Mouse (Mus musculus): ENCODE measurements at regions not wholly inside any gene's neighbourhood (a gene's known extent, or its start where the extent isn't known, plus 50 kb on each side); places are given as distances from the start of the nearest gene placed in this dataset.

DNA sequence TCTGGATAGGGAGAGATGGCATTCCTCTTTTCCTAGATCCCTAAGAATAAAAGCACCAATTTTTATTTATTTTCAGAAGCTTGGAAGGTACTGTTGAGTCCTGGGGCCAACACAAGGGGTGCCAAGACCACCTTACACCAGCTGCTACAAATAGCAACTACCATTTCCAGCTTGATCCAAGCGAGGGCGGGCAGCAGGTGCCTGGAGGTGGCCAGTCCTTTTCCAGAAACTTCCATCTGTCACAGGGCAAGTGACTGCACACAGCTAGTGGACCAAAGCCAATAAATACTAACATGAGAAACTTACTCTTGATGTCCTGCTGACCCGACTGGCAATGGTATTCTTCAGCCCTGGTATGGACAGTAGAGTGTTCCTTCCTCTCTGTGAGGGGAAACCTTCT is 80.0 kb upstream of the Tmc1 start:
- H3K36me3 ChIP-seq (ENCODE audit: control insufficient read depth, insufficient read depth, low read length), result no peaks in the 10 kb centered on the region
- ATAC-seq (ENCODE audit: low FRiP score, low TSS enrichment), result no peak
- H3K4me2 ChIP-seq (replicated peaks; ENCODE audit: low read depth, low read length), result no peak overlapping the region
- H3K27ac ChIP-seq (ENCODE audit: low read depth, low read length), result no peak overlapping the region
- H3K9me3 ChIP-seq (ENCODE audit: control insufficient read depth, low read length), result no peaks in the 10 kb centered on the region
- no peak overlapping the region for H3K9ac ChIP-seq (ENCODE audit: low read depth, low read length)
- H3K4me3 ChIP-seq (ENCODE audit: low read length), result no peak overlapping the region
- H3K27me3 ChIP-seq (ENCODE audit: control insufficient read depth, insufficient read depth, low read length), result no peaks in the 10 kb centered on the region
- 87% methylated on average over 3 of the region's 3 CpGs for WGBS
- H3K4me1 ChIP-seq (ENCODE audit: control insufficient read depth, insufficient read depth, low read length), result peaks cover 20% of the 10 kb centered on the region

DNA sequence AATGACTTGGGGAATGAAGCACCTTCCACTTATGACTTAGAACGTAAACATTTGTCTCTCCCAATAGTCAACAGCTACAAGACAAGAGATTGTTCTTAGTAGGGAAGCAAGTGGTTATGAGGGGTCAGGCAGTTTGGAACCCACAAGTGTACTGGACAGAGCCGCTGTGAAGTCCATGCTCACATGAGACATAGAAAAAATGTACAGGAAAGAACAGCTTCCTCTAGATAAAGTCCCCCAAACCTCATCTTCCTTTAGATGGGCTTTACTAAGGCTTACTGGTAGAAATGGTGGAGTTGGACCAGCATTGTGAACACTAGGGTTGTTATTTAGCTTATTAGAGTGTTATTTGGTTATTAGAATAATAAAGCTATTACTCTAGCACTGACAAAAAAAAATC is 78.6 kb upstream of the Tmc1 start:
- H3K27ac ChIP-seq (ENCODE audit: low read depth, low read length), result no peak overlapping the region
- WGBS, result 79% methylated on average over 2 of the region's 2 CpGs
- H3K36me3 ChIP-seq (ENCODE audit: control insufficient read depth, insufficient read depth, low read length), result no peaks in the 10 kb centered on the region
- ATAC-seq (ENCODE audit: low FRiP score, low TSS enrichment), result no peak
- no peak overlapping the region for H3K9ac ChIP-seq (ENCODE audit: low read depth, low read length)
- H3K4me1 ChIP-seq (ENCODE audit: control insufficient read depth, insufficient read depth, low read length), result peaks cover 20% of the 10 kb centered on the region
- no peak overlapping the region for H3K4me2 ChIP-seq (replicated peaks; ENCODE audit: low read depth, low read length)
- no peaks in the 10 kb centered on the region for H3K27me3 ChIP-seq (ENCODE audit: control insufficient read depth, insufficient read depth, low read length)
- no peaks in the 10 kb centered on the region for H3K9me3 ChIP-seq (ENCODE audit: control insufficient read depth, low read length)
- no peak overlapping the region for H3K4me3 ChIP-seq (ENCODE audit: low read length)

DNA sequence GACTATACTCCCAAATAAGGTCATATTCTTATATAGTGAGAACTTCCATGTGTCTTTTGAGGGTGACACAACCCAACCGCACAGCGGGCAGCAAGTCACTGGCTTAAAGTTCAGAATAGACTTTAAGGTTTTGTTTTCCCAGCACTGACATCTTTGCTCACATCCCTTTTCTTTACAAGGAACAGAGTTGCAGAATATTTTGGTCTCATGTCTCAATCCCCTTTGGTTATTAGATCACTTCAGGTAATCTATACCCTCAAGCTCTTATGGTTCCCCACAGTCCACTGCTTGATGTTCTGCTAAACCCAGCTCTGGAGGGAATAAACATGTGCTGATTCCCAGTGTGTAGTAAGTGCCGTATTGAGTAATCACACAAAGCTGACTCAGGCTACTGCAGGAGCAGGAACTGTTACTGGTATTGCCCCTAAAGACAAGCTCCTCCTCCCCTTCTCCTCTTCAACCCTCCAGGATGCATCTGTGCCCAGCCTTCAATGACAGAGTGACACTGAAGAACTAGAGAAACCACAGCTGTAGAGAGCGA is 77.8 kb upstream of the Tmc1 start:
- Histone ChIP-seq H3K4me1 (ENCODE audit: control insufficient read depth, insufficient read depth, low read length) (peaks cover 17% of the 10 kb centered on the region), H3K9ac (ENCODE audit: low read depth, low read length) (no peak overlapping the region), H3K27me3 (ENCODE audit: control insufficient read depth, insufficient read depth, low read length) (no peaks in the 10 kb centered on the region), H3K9me3 (ENCODE audit: control insufficient read depth, low read length) (no peaks in the 10 kb centered on the region), H3K36me3 (ENCODE audit: control insufficient read depth, insufficient read depth, low read length) (no peaks in the 10 kb centered on the region), H3K27ac (ENCODE audit: low read depth, low read length) (no peak overlapping the region), H3K4me2 (replicated peaks; ENCODE audit: low read depth, low read length) (no peak overlapping the region), H3K4me3 (ENCODE audit: low read length) (no peak overlapping the region)
- no peak for ATAC-seq (ENCODE audit: low FRiP score, low TSS enrichment)
- WGBS, result 81% methylated on average over 4 of the region's 4 CpGs

DNA sequence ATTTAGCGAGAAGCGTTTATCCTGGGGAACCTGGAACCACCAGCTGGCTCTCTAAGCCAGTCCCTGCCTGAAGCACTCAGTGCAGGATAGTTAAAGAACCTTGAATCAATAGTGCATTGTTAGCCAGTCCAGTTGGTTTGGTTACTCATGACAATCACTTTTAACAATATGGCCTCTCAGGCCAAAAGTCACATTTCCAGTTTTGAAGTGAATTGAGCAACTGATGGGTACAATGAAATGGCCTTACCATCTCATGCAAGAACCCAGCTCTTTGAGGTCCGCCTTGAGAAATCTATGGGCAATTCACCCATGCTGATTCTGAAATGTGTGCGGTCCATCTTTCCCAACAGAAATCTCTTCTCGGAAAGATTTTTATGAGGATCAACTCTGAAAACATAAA is 77.0 kb upstream of the Tmc1 start:
- 90% methylated on average over 5 of the region's 5 CpGs for WGBS
- Histone ChIP-seq H3K4me3 (ENCODE audit: low read length) (no peak overlapping the region), H3K4me1 (ENCODE audit: control insufficient read depth, insufficient read depth, low read length) (peaks cover 10% of the 10 kb centered on the region; the same call in 1 of the 2 replicates), H3K27me3 (ENCODE audit: control insufficient read depth, insufficient read depth, low read length) (no peaks in the 10 kb centered on the region), H3K36me3 (ENCODE audit: control insufficient read depth, insufficient read depth, low read length) (no peaks in the 10 kb centered on the region), H3K4me2 (replicated peaks; ENCODE audit: low read depth, low read length) (no peak overlapping the region), H3K9ac (ENCODE audit: low read depth, low read length) (no peak overlapping the region), H3K27ac (ENCODE audit: low read depth, low read length) (no peak overlapping the region), H3K9me3 (ENCODE audit: control insufficient read depth, low read length) (no peaks in the 10 kb centered on the region)
- no peak for ATAC-seq (ENCODE audit: low FRiP score, low TSS enrichment)

DNA sequence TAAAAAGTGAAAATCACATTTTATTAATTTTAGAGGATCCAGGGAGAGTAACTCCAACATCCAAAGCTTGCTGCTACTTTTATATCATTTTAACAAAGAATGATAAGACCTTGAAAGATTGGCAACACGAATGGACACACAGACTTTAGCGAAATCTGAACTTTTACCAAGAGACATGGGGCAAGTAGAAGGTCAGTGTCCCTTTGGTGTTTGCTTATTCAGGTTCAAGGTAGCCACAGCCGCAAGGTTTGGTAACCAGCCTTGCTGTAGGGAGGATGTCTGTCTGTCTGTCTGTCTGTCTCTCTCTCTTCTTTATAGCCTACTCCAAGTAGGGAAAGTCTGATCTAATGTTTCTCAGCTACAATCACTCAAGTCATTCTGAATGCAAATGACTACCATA is 75.0 kb upstream of the Tmc1 start:
- H3K9ac ChIP-seq (ENCODE audit: low read depth, low read length), result no peak overlapping the region
- ATAC-seq (ENCODE audit: low FRiP score, low TSS enrichment), result no peak
- H3K4me2 ChIP-seq (replicated peaks; ENCODE audit: low read depth, low read length), result no peak overlapping the region
- 93% methylated on average over 3 of the region's 3 CpGs for WGBS
- no peak overlapping the region for H3K4me3 ChIP-seq (ENCODE audit: low read length)
- no peak overlapping the region for H3K27ac ChIP-seq (ENCODE audit: low read depth, low read length)
- H3K36me3 ChIP-seq (ENCODE audit: control insufficient read depth, insufficient read depth, low read length), result no peaks in the 10 kb centered on the region
- no peaks in the 10 kb centered on the region for H3K9me3 ChIP-seq (ENCODE audit: control insufficient read depth, low read length)
- H3K4me1 ChIP-seq (ENCODE audit: control insufficient read depth, insufficient read depth, low read length), result no peaks in the 10 kb centered on the region
- H3K27me3 ChIP-seq (ENCODE audit: control insufficient read depth, insufficient read depth, low read length), result no peaks in the 10 kb centered on the region

DNA sequence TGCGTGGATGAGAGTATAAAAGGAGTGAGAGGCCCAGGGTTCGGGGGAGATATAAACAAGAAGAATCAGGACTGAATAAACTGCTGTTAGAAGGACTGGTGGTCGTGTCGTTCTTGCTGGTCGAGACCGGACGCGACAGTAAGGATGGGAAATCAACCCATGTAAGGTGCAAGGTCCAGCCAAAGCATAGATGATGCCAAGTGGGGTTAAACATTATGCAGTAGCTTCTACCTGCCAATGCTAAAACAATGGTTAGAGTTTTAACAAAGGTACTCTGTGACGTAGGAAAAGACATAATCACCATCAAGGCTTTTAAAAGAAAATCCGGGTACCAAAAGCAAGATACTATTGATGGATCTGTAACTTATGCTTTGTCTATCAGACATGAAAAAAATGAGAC is 58.4 kb upstream of the Tmc1 start:
- ATAC-seq (ENCODE audit: low FRiP score, low TSS enrichment), result no peak
- no peaks in the 10 kb centered on the region for H3K36me3 ChIP-seq (ENCODE audit: control insufficient read depth, insufficient read depth, low read length)
- H3K27me3 ChIP-seq (ENCODE audit: control insufficient read depth, insufficient read depth, low read length), result no peaks in the 10 kb centered on the region
- no peak overlapping the region for H3K27ac ChIP-seq (ENCODE audit: low read depth, low read length)
- H3K4me2 ChIP-seq (replicated peaks; ENCODE audit: low read depth, low read length), result no peak overlapping the region
- no peaks in the 10 kb centered on the region for H3K4me1 ChIP-seq (ENCODE audit: control insufficient read depth, insufficient read depth, low read length)
- no peak overlapping the region for H3K9ac ChIP-seq (ENCODE audit: low read depth, low read length)
- no peaks in the 10 kb centered on the region for H3K9me3 ChIP-seq (ENCODE audit: control insufficient read depth, low read length)
- 98% methylated on average over 8 of the region's 10 CpGs for WGBS
- H3K4me3 ChIP-seq (ENCODE audit: low read length), result no peak overlapping the region

DNA sequence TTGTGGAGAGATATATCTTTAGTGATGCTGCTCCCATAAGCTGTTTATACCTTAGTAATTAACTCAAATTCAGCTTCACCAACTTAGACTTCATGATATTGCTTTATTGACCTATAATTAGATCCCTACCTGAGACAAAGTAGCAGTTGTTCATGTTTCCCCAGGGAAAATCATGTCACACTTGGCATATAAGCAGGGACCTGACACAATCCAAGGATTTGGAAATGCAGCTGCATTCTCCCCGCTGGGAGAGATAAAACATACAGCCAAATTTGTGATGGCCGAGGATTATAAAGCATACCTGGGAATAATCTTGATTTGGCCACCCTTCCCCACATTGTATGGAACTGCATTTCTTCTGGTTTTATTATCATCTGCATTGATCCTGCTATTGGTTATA is 55.6 kb upstream of the Tmc1 start:
- H3K4me1 ChIP-seq (ENCODE audit: control insufficient read depth, insufficient read depth, low read length), result no peaks in the 10 kb centered on the region
- no peaks in the 10 kb centered on the region for H3K36me3 ChIP-seq (ENCODE audit: control insufficient read depth, insufficient read depth, low read length)
- H3K9ac ChIP-seq (ENCODE audit: low read depth, low read length), result no peak overlapping the region
- no peak overlapping the region for H3K27ac ChIP-seq (ENCODE audit: low read depth, low read length)
- H3K27me3 ChIP-seq (ENCODE audit: control insufficient read depth, insufficient read depth, low read length), result no peaks in the 10 kb centered on the region
- no peak overlapping the region for H3K4me2 ChIP-seq (replicated peaks; ENCODE audit: low read depth, low read length)
- no peaks in the 10 kb centered on the region for H3K9me3 ChIP-seq (ENCODE audit: control insufficient read depth, low read length)
- WGBS, result 92% methylated on average over 2 of the region's 2 CpGs
- no peak overlapping the region for H3K4me3 ChIP-seq (ENCODE audit: low read length)
- ATAC-seq (ENCODE audit: low FRiP score, low TSS enrichment), result no peak

DNA sequence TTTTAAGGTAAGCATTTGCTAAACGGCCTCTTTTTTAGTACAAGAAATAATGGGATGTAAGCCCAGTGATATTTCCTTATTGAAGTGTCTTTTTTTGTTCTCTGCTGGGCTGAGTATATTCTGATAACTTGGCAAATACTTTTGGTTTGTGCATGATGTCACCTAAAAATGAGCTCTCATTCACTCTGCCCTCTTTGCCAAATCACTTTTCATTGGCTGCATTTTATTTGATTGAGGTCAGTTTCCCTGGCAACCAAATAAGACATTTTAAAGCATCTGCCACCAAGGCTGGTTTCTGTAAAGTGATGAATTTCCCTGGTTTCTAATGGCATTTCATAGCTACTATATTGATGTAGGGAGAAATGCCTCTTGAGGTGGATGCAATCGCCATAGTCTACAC is 50.4 kb upstream of the Tmc1 start:
- Histone ChIP-seq H3K4me1 (ENCODE audit: control insufficient read depth, insufficient read depth, low read length) (no peaks in the 10 kb centered on the region), H3K4me2 (replicated peaks; ENCODE audit: low read depth, low read length) (no peak overlapping the region), H3K9ac (ENCODE audit: low read depth, low read length) (no peak overlapping the region), H3K4me3 (ENCODE audit: low read length) (no peak overlapping the region), H3K36me3 (ENCODE audit: control insufficient read depth, insufficient read depth, low read length) (no peaks in the 10 kb centered on the region), H3K27ac (ENCODE audit: low read depth, low read length) (no peak overlapping the region), H3K27me3 (ENCODE audit: control insufficient read depth, insufficient read depth, low read length) (no peaks in the 10 kb centered on the region), H3K9me3 (ENCODE audit: control insufficient read depth, low read length) (no peaks in the 10 kb centered on the region)
- ATAC-seq (ENCODE audit: low FRiP score, low TSS enrichment), result no peak
- WGBS, result 80% methylated on average over 2 of the region's 2 CpGs

All from kidney, embryonic 14.5 days (tissue).